Mouse (Mus musculus) CH12.LX (cell line): ENCODE results near the gene Diexf. TPM values are rescaled to one million over a fixed set of nuclear protein-coding genes. Genes with fewer than 3 reads are reported as not detected.

Experiments used
- DNase-seq: peaks from one replicate; pipeline ENCODE4 v3.0.0-alpha.2; 2013; ENCODE audit errors: extremely low read depth
- H3K27ac ChIP-seq: 2 replicates; pipeline ENCODE4 v1.5.1; 2012; ENCODE audit warnings: low read depth, mild to moderate bottlenecking, control low read depth, moderate library complexity; ENCODE audit not compliant: insufficient read depth
- H3K27me3 ChIP-seq: replicated peaks from 2 replicates; pipeline ENCODE3; 2012; ENCODE audit warnings: inconsistent platforms
- H3K36me3 ChIP-seq, 2 experiments: replicated peaks in 1 of 2; 2 replicates each; pipeline versions ENCODE3 to v1.6.1; 2012; ENCODE audit warnings: inconsistent platforms in 1 of 2, low read length in 1 of 2, mild to moderate bottlenecking in 1 of 2, mixed read lengths in 1 of 2, moderate library complexity in 1 of 2; ENCODE audit not compliant: control insufficient read depth in 1 of 2, insufficient read depth in 1 of 2
- H3K4me1 ChIP-seq, 2 experiments: 2 replicates each; pipeline ENCODE4 v1.6.1; 2012; ENCODE audit warnings: inconsistent platforms in 1 of 2, moderate library complexity in 1 of 2; ENCODE audit not compliant: insufficient read depth in 2 of 2, control insufficient read depth in 1 of 2
- H3K4me2 ChIP-seq: 2 replicates; pipeline ENCODE4 v1.6.1; 2012; ENCODE audit warnings: low read depth, mild to moderate bottlenecking, control low read depth; ENCODE audit not compliant: poor library complexity, insufficient read depth, severe bottlenecking
- H3K4me3 ChIP-seq, 3 experiments: fragments of 150-350 bp in 1 of 3; sonication (generic) in 1 of 3; replicated peaks in 1 of 3; 2 replicates each; pipeline versions ENCODE3 to v1.5.1; 2011 to 2012; ENCODE audit warnings: low read depth in 2 of 3, low read length in 2 of 3, mild to moderate bottlenecking in 2 of 3, moderate library complexity in 2 of 3, control low read depth in 1 of 3, improper control_type of control experiment in 1 of 3, inconsistent platforms in 1 of 3, mixed read lengths in 1 of 3; ENCODE audit not compliant: poor library complexity in 1 of 3
- H3K79me2 ChIP-seq: replicated peaks from 2 replicates; pipeline ENCODE4 v1.6.1; 2012; ENCODE audit warnings: mild to moderate bottlenecking, moderate library complexity; ENCODE audit not compliant: control insufficient read depth, poor library complexity, insufficient read depth, severe bottlenecking; ENCODE audit errors: extremely low read depth
- H3K9ac ChIP-seq: 2 replicates; pipeline ENCODE4 v1.6.1; 2012; ENCODE audit warnings: low read depth, mild to moderate bottlenecking, control low read depth, moderate library complexity; ENCODE audit not compliant: insufficient read depth
- H3K9me3 ChIP-seq: replicated peaks from 2 replicates; pipeline ENCODE3; 2012; ENCODE audit warnings: low read length, inconsistent platforms, mixed read lengths
- CTCF ChIP-seq, 2 experiments: IDR thresholded peaks in 1 of 2; conservative IDR thresholded peaks in 1 of 2; 2 replicates each; pipeline ENCODE4 v1.5.1; 2011 to 2012; ENCODE audit warnings: low read depth in 2 of 2, low read length in 2 of 2, improper control_type of control experiment in 1 of 2, inconsistent platforms in 1 of 2, mild to moderate bottlenecking in 1 of 2, moderate library complexity in 1 of 2
- E2F4 ChIP-seq: IDR thresholded peaks from 2 replicates; pipeline ENCODE4 v1.6.1; 2011; ENCODE audit warnings: low read depth, low read length, improper control_type of control experiment; ENCODE audit not compliant: insufficient replicate concordance
- EP300 ChIP-seq: IDR thresholded peaks from 2 replicates; pipeline ENCODE4 v1.6.1; 2011; ENCODE audit warnings: low read length, improper control_type of control experiment
- GABPA ChIP-seq: IDR thresholded peaks from 2 replicates; pipeline ENCODE4 v1.6.1; 2012; ENCODE audit warnings: low read depth, low read length, improper control_type of control experiment, inconsistent platforms; ENCODE audit not compliant: insufficient replicate concordance
- HCFC1 ChIP-seq: IDR thresholded peaks from 2 replicates; pipeline ENCODE4 v1.6.1; 2012; ENCODE audit warnings: low read depth, mild to moderate bottlenecking, inconsistent platforms, low read length, improper control_type of control experiment
- IRF4 ChIP-seq: IDR thresholded peaks from 2 replicates; pipeline ENCODE4 v1.6.1; 2014; ENCODE audit warnings: low read depth, mild to moderate bottlenecking, inconsistent platforms, low read length, improper control_type of control experiment
- JUN ChIP-seq: IDR thresholded peaks from 2 replicates; pipeline ENCODE4 v1.6.1; 2011; ENCODE audit warnings: low read depth, mild to moderate bottlenecking, low read length, improper control_type of control experiment, moderate library complexity; ENCODE audit not compliant: insufficient read depth
- MAFK ChIP-seq: IDR thresholded peaks from 2 replicates; pipeline ENCODE4 v1.6.1; 2011; ENCODE audit warnings: low read length, improper control_type of control experiment; ENCODE audit not compliant: insufficient replicate concordance
- MAX ChIP-seq: IDR thresholded peaks from 2 replicates; pipeline ENCODE4 v1.6.1; 2011; ENCODE audit warnings: low read length, improper control_type of control experiment
- MAZ ChIP-seq: IDR thresholded peaks from 2 replicates; pipeline ENCODE4 v1.6.1; 2012; ENCODE audit warnings: low read depth, mild to moderate bottlenecking, inconsistent platforms, low read length, improper control_type of control experiment, moderate library complexity
- MXI1 ChIP-seq: IDR thresholded peaks from 2 replicates; pipeline ENCODE4 v1.6.1; 2011; ENCODE audit warnings: mild to moderate bottlenecking, low read depth, low read length, improper control_type of control experiment
- PAX5 ChIP-seq: IDR thresholded peaks from 2 replicates; pipeline ENCODE4 v1.6.1; 2012; ENCODE audit warnings: low read length, inconsistent platforms, mixed read lengths
- RAD21 ChIP-seq: IDR thresholded peaks from 2 replicates; pipeline ENCODE4 v1.6.1; 2011; ENCODE audit warnings: low read depth, mild to moderate bottlenecking, low read length, improper control_type of control experiment, moderate library complexity
- SMC3 ChIP-seq: IDR thresholded peaks from 2 replicates; pipeline ENCODE4 v1.6.1; 2011; ENCODE audit warnings: low read depth, low read length, improper control_type of control experiment
- TBP ChIP-seq: conservative IDR thresholded peaks from 2 replicates; pipeline ENCODE4 v1.6.1; 2011; ENCODE audit warnings: low read depth, low read length, improper control_type of control experiment
- UBTF ChIP-seq: IDR thresholded peaks from 2 replicates; pipeline ENCODE4 v1.6.1; 2012; ENCODE audit warnings: low read depth, mild to moderate bottlenecking, inconsistent platforms, low read length, improper control_type of control experiment, moderate library complexity
- USF1 ChIP-seq: IDR thresholded peaks from 2 replicates; pipeline ENCODE4 v1.6.1; 2014; ENCODE audit warnings: low read depth, mild to moderate bottlenecking, inconsistent platforms, low read length, improper control_type of control experiment
- ZKSCAN1 ChIP-seq: IDR thresholded peaks from 2 replicates; pipeline ENCODE4 v1.6.1; 2012; ENCODE audit warnings: low read depth, inconsistent platforms, low read length, improper control_type of control experiment, borderline replicate concordance
- dilution Hi-C: fragments of 300-500 bp; cut with MboI; formaldehyde crosslinking; loops from 2 replicates; pipeline ENCODE4 v1.14.3; 2020; ENCODE audit warnings: low sequenced_read_pairs; ENCODE audit not compliant: extremely low pct_unique_long_range_greater_than_20kb, extremely low pct_ligation_motif_present
- in situ Hi-C: fragments of 300-500 bp; cut with MboI; formaldehyde crosslinking; loops from 3 replicates; pipeline ENCODE4 v1.14.3; 2019; ENCODE audit warnings: low sequenced_read_pairs, low pct_ligation_motif_present, low pct_unique_long_range_greater_than_20kb, mixed read lengths
- polyA plus RNA-seq: library from polyadenylated mRNA; unstranded; fragments of >175 nt; gene quantifications from 2 replicates; pipeline ENCODE4 v1.2.1, GENCODE M21; 2012; ENCODE audit warnings: low read depth; ENCODE audit not compliant: insufficient read length
- total RNA-seq, 2 experiments: library from RNA; depleted of rRNA; stranded (reverse); fragments of 300-350 nt in 1 of 2; fragments of >200 nt in 1 of 2; gene quantifications; 2 replicates each; pipeline ENCODE4 v1.2.3; 2012 to 2014

Diexf gene
- total and polyA plus RNA-seq, 3 experiments = 11.4 to 39.7 (median 17.8) TPM

- DNase-seq = no peak
- H3K4me2 ChIP-seq = no peak overlapping the region
Measured at GRCm38 (mm10) chr1:193090894-193091293, 39.2 kb downstream of the Diexf start.

GRCm38 (mm10) chr1:193090211-193090871 is 39.7 kb downstream of the Diexf start:
- no peak overlapping the region for H3K4me2 ChIP-seq
- H3K4me1 ChIP-seq = peaks cover 2% of the 10 kb centered on the region in 2 experiments; a peak in 2 of 4 replicates
- dilution Hi-C loops (no loop called here), in situ Hi-C loops (no loop called here)
- H3K36me3 ChIP-seq = no peaks in the 10 kb centered on the region
- H3K4me3 ChIP-seq = no peak overlapping the region
- H3K79me2 ChIP-seq = no peaks in the 10 kb centered on the region
- DNase-seq = no peak
- H3K9me3 ChIP-seq = no peaks in the 10 kb centered on the region
- no peak overlapping the region for H3K27ac ChIP-seq
- H3K9ac ChIP-seq = no peak overlapping the region
- TF ChIP-seq EP300 (no peak), TBP (no peak), MAZ (no peak), PAX5 (no peak), RAD21 (no peak), GABPA (no peak), MXI1 (no peak), CTCF (conservative IDR thresholded peaks at IDR 0.05 in 1 of 2, IDR thresholded peaks at IDR 0.05 in 1 of 2; ENCODE audit: low read depth in 2 of 2, low read length in 2 of 2) (no peak), MAX (no peak), HCFC1 (no peak), MAFK (no peak), SMC3 (no peak), JUN (no peak), IRF4 (no peak), UBTF (no peak), ZKSCAN1 (no peak), USF1 (no peak), E2F4 (no peak)
- no peaks in the 10 kb centered on the region for H3K27me3 ChIP-seq

More at GRCm38 (mm10) chr1:193090894-193091293, 39.2 kb downstream of the Diexf start:
- H3K9me3 ChIP-seq = no peaks in the 10 kb centered on the region
- no peaks in the 10 kb centered on the region for H3K36me3 ChIP-seq
- H3K27me3 ChIP-seq = no peaks in the 10 kb centered on the region
- in situ Hi-C loops (no loop called here), dilution Hi-C loops (no loop called here)
- TF ChIP-seq TBP (no peak), IRF4 (no peak)
- no peak overlapping the region for H3K9ac ChIP-seq
- no peak overlapping the region for H3K27ac ChIP-seq
- no peaks in the 10 kb centered on the region for H3K79me2 ChIP-seq
- H3K4me3 ChIP-seq = no peak overlapping the region
- peaks cover 0 to 2% of the 10 kb centered on the region in 2 experiments; a peak in 1 of 4 replicates for H3K4me1 ChIP-seq
